Mouse (Mus musculus): ENCODE measurements around the gene Xylt1. TPM values are rescaled to one million over a fixed set of nuclear protein-coding genes. Genes with fewer than 3 reads are reported as not detected.

The Xylt1 gene
- polyA plus RNA-seq, 1 experiment from 2014 or later, result 1.0 TPM

- H3K27me3 ChIP-seq, result no peaks in the 10 kb centered on the region
- H3K4me1 ChIP-seq, result no peaks in the 10 kb centered on the region
- ATAC-seq (ENCODE audit: borderline replicate concordance, extremely low read depth, low FRiP score, low TSS enrichment), result no peak
- no peak overlapping the region for H3K9ac ChIP-seq
- WGBS, result 85% methylated on average over 2 of the region's 2 CpGs
- H3K36me3 ChIP-seq, result no peaks in the 10 kb centered on the region
- no peaks in the 10 kb centered on the region for H3K9me3 ChIP-seq
- H3K4me2 ChIP-seq, result no peak overlapping the region
- H3K4me3 ChIP-seq, result no peak overlapping the region
- no peak overlapping the region for H3K27ac ChIP-seq
Observed at GRCm38 (mm10) chr7:117637997-117638396, 257.2 kb downstream of the Xylt1 start.

- Histone ChIP-seq H3K4me3 (no peak overlapping the region), H3K9me3 (no peaks in the 10 kb centered on the region), H3K27ac (no peak overlapping the region), H3K9ac (no peak overlapping the region), H3K36me3 (no peaks in the 10 kb centered on the region), H3K4me2 (no peak overlapping the region), H3K4me1 (no peaks in the 10 kb centered on the region), H3K27me3 (no peaks in the 10 kb centered on the region)
- 72% methylated on average over 1 of the region's 1 CpGs for WGBS
- no peak for ATAC-seq (ENCODE audit: borderline replicate concordance, extremely low read depth, low FRiP score, low TSS enrichment)
Observed at GRCm38 (mm10) chr7:117652637-117653036, 271.9 kb downstream of the Xylt1 start.

- Histone ChIP-seq H3K27ac (no peak overlapping the region), H3K4me1 (no peaks in the 10 kb centered on the region), H3K27me3 (no peaks in the 10 kb centered on the region), H3K4me2 (no peak overlapping the region), H3K9me3 (no peaks in the 10 kb centered on the region), H3K4me3 (no peak overlapping the region), H3K9ac (no peak overlapping the region), H3K36me3 (no peaks in the 10 kb centered on the region)
- 89% methylated on average over 5 of the region's 5 CpGs for WGBS
- ATAC-seq (ENCODE audit: borderline replicate concordance, extremely low read depth, low FRiP score, low TSS enrichment), result no peak
Observed at GRCm38 (mm10) chr7:117655732-117656131, 275.0 kb downstream of the Xylt1 start.

- no peaks in the 10 kb centered on the region for H3K4me1 ChIP-seq
- H3K36me3 ChIP-seq, result no peaks in the 10 kb centered on the region
- WGBS, result 81% methylated on average over 4 of the region's 4 CpGs
- no peak overlapping the region for H3K27ac ChIP-seq
- no peak overlapping the region for H3K4me3 ChIP-seq
- no peak overlapping the region for H3K9ac ChIP-seq
- H3K27me3 ChIP-seq, result no peaks in the 10 kb centered on the region
- H3K9me3 ChIP-seq, result no peaks in the 10 kb centered on the region
- no peak overlapping the region for H3K4me2 ChIP-seq
- ATAC-seq (ENCODE audit: borderline replicate concordance, extremely low read depth, low FRiP score, low TSS enrichment), result no peak
Observed at GRCm38 (mm10) chr7:117658180-117658579, 277.4 kb downstream of the Xylt1 start.

- H3K36me3 ChIP-seq, result no peaks in the 10 kb centered on the region
- H3K4me1 ChIP-seq, result no peaks in the 10 kb centered on the region
- no peak for ATAC-seq (ENCODE audit: borderline replicate concordance, extremely low read depth, low FRiP score, low TSS enrichment)
- H3K9me3 ChIP-seq, result no peaks in the 10 kb centered on the region
- 87% methylated on average over 4 of the region's 4 CpGs for WGBS
- H3K4me2 ChIP-seq, result no peak overlapping the region
- no peak overlapping the region for H3K9ac ChIP-seq
- no peak overlapping the region for H3K4me3 ChIP-seq
- no peaks in the 10 kb centered on the region for H3K27me3 ChIP-seq
- H3K27ac ChIP-seq, result no peak overlapping the region
Observed at GRCm38 (mm10) chr7:117658739-117659138, 278.0 kb downstream of the Xylt1 start.

- Histone ChIP-seq H3K4me3 (no peak overlapping the region), H3K27ac (no peak overlapping the region), H3K9ac (no peak overlapping the region), H3K4me2 (no peak overlapping the region), H3K36me3 (no peaks in the 10 kb centered on the region), H3K9me3 (no peaks in the 10 kb centered on the region), H3K27me3 (no peaks in the 10 kb centered on the region), H3K4me1 (no peaks in the 10 kb centered on the region)
- 81% methylated on average over 10 of the region's 10 CpGs for WGBS
- peak; percentile 31; the same call in 1 of the 2 replicates for ATAC-seq (ENCODE audit: borderline replicate concordance, extremely low read depth, low FRiP score, low TSS enrichment)
Observed at GRCm38 (mm10) chr7:117667286-117667685, 286.5 kb downstream of the Xylt1 start.

- no peak for ATAC-seq (ENCODE audit: borderline replicate concordance, extremely low read depth, low FRiP score, low TSS enrichment)
- 81% methylated on average over 9 of the region's 9 CpGs for WGBS
- Histone ChIP-seq H3K4me2 (no peak overlapping the region), H3K27me3 (no peaks in the 10 kb centered on the region), H3K4me1 (no peaks in the 10 kb centered on the region), H3K36me3 (no peaks in the 10 kb centered on the region), H3K27ac (no peak overlapping the region), H3K9ac (no peak overlapping the region), H3K9me3 (no peaks in the 10 kb centered on the region), H3K4me3 (no peak overlapping the region)
Observed at GRCm38 (mm10) chr7:117668226-117668625, 287.4 kb downstream of the Xylt1 start.

GRCm38 (mm10) chr7:117672121-117672591 lies 291.4 kb downstream of the Xylt1 start:
- Histone ChIP-seq H3K4me3 (no peak overlapping the region), H3K9me3 (no peaks in the 10 kb centered on the region), H3K27me3 (no peaks in the 10 kb centered on the region), H3K9ac (no peak overlapping the region), H3K4me1 (no peaks in the 10 kb centered on the region), H3K36me3 (no peaks in the 10 kb centered on the region), H3K4me2 (no peak overlapping the region), H3K27ac (no peak overlapping the region)
- 81% methylated on average over 7 of the region's 7 CpGs for WGBS
- no peak for ATAC-seq (ENCODE audit: borderline replicate concordance, extremely low read depth, low FRiP score, low TSS enrichment)

- ATAC-seq (ENCODE audit: borderline replicate concordance, extremely low read depth, low FRiP score, low TSS enrichment), result no peak; the same call in 1 of the 2 replicates
- Histone ChIP-seq H3K27ac (no peak overlapping the region), H3K4me3 (no peak overlapping the region), H3K36me3 (no peaks in the 10 kb centered on the region), H3K4me1 (no peaks in the 10 kb centered on the region), H3K27me3 (no peaks in the 10 kb centered on the region), H3K9ac (no peak overlapping the region), H3K4me2 (no peak overlapping the region), H3K9me3 (no peaks in the 10 kb centered on the region)
- 20% methylated on average over 5 of the region's 5 CpGs for WGBS
Observed at GRCm38 (mm10) chr7:117686120-117686996, 305.6 kb downstream of the Xylt1 start.

GRCm38 (mm10) chr7:117686997-117687302 lies 306.2 kb downstream of the Xylt1 start:
- Histone ChIP-seq H3K27me3 (no peaks in the 10 kb centered on the region), H3K4me2 (no peak overlapping the region), H3K4me1 (no peaks in the 10 kb centered on the region), H3K4me3 (no peak overlapping the region), H3K9ac (no peak overlapping the region), H3K27ac (no peak overlapping the region), H3K36me3 (no peaks in the 10 kb centered on the region), H3K9me3 (no peaks in the 10 kb centered on the region)
- ATAC-seq (ENCODE audit: borderline replicate concordance, extremely low read depth, low FRiP score, low TSS enrichment), result no peak
- WGBS, result 91% methylated on average over 3 of the region's 3 CpGs

- ATAC-seq (ENCODE audit: borderline replicate concordance, extremely low read depth, low FRiP score, low TSS enrichment), result peak; percentile 42; the same call in 1 of the 2 replicates
- H3K36me3 ChIP-seq, result no peaks in the 10 kb centered on the region
- no peaks in the 10 kb centered on the region for H3K27me3 ChIP-seq
- no peaks in the 10 kb centered on the region for H3K4me1 ChIP-seq
- H3K9ac ChIP-seq, result no peak overlapping the region
- WGBS, result 82% methylated on average over 4 of the region's 4 CpGs
- H3K9me3 ChIP-seq, result no peaks in the 10 kb centered on the region
- H3K4me2 ChIP-seq, result no peak overlapping the region
- no peak overlapping the region for H3K4me3 ChIP-seq
- no peak overlapping the region for H3K27ac ChIP-seq
Observed at GRCm38 (mm10) chr7:117695612-117696011, 314.8 kb downstream of the Xylt1 start.

GRCm38 (mm10) chr7:117697681-117698080 lies 316.9 kb downstream of the Xylt1 start:
- no peak for ATAC-seq (ENCODE audit: borderline replicate concordance, extremely low read depth, low FRiP score, low TSS enrichment)
- Histone ChIP-seq H3K4me1 (no peaks in the 10 kb centered on the region), H3K9me3 (no peaks in the 10 kb centered on the region), H3K4me3 (no peak overlapping the region), H3K36me3 (no peaks in the 10 kb centered on the region), H3K27me3 (no peaks in the 10 kb centered on the region), H3K9ac (no peak overlapping the region), H3K27ac (no peak overlapping the region), H3K4me2 (no peak overlapping the region)
- 90% methylated on average over 4 of the region's 4 CpGs for WGBS

All from lung, embryonic 15.5 days (tissue).